Mouse (Mus musculus): ENCODE data around the gene Limk2. TPM values are rescaled to one million over a fixed set of nuclear protein-coding genes. Genes with fewer than 3 reads are reported as not detected.

Limk2 gene
- polyA plus RNA-seq, 1 experiment, result 9.6 TPM

- Histone ChIP-seq H3K27ac (replicated peaks; ENCODE audit: low read depth, low read length) (no peak overlapping the region), H3K4me1 (ENCODE audit: control insufficient read depth, insufficient read depth, insufficient read length, low read length) (peaks cover 4% of the 10 kb centered on the region; the same call in 1 of the 2 replicates), H3K4me3 (ENCODE audit: insufficient read depth, low read depth, low read length) (peak overlapping the region; percentile 67)
Measured at GRCm38 (mm10) chr11:3370928-3371598, 37.9 kb downstream of the Limk2 start.

- H3K4me1 ChIP-seq (ENCODE audit: control insufficient read depth, insufficient read depth, insufficient read length, low read length), result peaks cover 4% of the 10 kb centered on the region; the same call in 1 of the 2 replicates
- H3K4me3 ChIP-seq (ENCODE audit: insufficient read depth, low read depth, low read length), result peak overlapping the region; percentile 67; the same call in 1 of the 2 replicates
- no peak overlapping the region for H3K27ac ChIP-seq (replicated peaks; ENCODE audit: low read depth, low read length)
Measured at GRCm38 (mm10) chr11:3370162-3370561, 38.8 kb downstream of the Limk2 start.

DNA sequence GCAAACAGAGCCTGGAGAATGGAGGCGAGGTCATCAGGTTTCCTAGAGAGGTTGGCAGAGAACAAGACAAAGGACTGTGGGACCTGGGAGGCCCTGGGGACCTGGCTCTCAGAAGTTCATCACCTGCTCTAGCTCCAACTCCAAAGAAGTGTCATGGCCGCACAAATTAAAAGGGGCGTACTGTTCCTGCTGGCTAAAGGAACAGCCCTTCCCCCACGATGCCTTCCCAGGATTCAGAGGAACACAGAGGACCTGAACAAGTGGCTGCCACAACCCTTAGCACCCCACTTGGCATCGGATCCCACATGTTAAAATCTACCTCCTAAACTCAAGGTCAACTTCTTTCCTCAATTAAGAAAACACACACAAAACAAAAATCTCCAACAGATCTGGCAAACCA lies 39.5 kb downstream of the Limk2 start:
- H3K27ac ChIP-seq (replicated peaks; ENCODE audit: low read depth, low read length), result no peak overlapping the region
- peaks cover 4% of the 10 kb centered on the region; the same call in 1 of the 2 replicates for H3K4me1 ChIP-seq (ENCODE audit: control insufficient read depth, insufficient read depth, insufficient read length, low read length)
- no peak overlapping the region for H3K4me3 ChIP-seq (ENCODE audit: insufficient read depth, low read depth, low read length)

GRCm38 (mm10) chr11:3368983-3369382 lies 40.0 kb downstream of the Limk2 start:
- H3K4me3 ChIP-seq (ENCODE audit: insufficient read depth, low read depth, low read length), result no peak overlapping the region
- no peak overlapping the region for H3K27ac ChIP-seq (replicated peaks; ENCODE audit: low read depth, low read length)
- H3K4me1 ChIP-seq (ENCODE audit: control insufficient read depth, insufficient read depth, insufficient read length, low read length), result peaks cover 4% of the 10 kb centered on the region; the same call in 1 of the 2 replicates

DNA sequence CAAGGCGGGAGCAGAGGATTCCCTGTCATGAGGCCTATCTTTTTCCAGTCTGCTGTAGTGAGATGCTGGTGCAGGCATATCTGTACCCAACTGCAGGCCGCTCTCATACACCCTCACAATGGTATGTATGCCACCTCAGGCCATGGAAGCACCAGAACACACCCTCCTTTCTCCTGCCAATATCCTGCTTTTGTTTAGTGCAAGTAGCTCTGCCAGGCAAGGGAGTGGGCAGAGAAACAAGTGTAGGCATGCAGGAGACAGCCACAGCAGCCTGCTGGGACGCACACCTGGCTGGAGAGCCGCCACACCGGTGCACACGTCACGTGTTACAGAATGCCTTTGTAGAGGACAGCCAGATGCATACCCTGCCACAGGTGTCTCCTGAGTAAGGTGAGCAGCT lies 42.6 kb downstream of the Limk2 start:
- H3K4me1 ChIP-seq (ENCODE audit: control insufficient read depth, insufficient read depth, insufficient read length, low read length), result peaks cover 4% of the 10 kb centered on the region; the same call in 1 of the 2 replicates

DNA sequence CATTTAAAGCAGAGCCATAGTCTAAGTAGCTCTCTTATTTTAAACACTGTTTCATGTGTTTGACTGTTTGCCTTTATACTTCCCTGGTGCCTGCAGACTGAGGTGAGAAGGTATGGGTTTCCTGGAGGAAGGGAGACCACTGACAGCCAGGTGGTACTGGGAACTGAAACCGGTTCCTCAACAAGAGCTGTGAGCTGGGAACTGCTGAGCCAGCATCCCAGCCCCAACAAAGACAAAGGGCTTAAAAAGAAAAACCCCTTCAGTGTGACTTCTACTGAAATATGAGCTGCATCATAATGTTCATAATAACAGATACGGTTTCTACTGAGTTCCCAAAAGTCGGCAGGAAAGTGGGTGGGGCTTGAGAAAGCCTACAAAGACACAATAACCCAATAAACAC lies 46.1 kb downstream of the Limk2 start:
- no peak overlapping the region for H3K4me3 ChIP-seq (ENCODE audit: insufficient read depth, low read depth, low read length)
- no peak overlapping the region for H3K27ac ChIP-seq (replicated peaks; ENCODE audit: low read depth, low read length)
- no peaks in the 10 kb centered on the region for H3K4me1 ChIP-seq (ENCODE audit: control insufficient read depth, insufficient read depth, insufficient read length, low read length)

More for the DNA sequence above, 42.6 kb downstream of the Limk2 start:
- Histone ChIP-seq H3K27ac (replicated peaks; ENCODE audit: low read depth, low read length) (no peak overlapping the region), H3K4me3 (ENCODE audit: insufficient read depth, low read depth, low read length) (no peak overlapping the region)

- H3K27ac ChIP-seq (replicated peaks; ENCODE audit: low read depth, low read length), result no peak overlapping the region
- no peak overlapping the region for H3K4me3 ChIP-seq (ENCODE audit: insufficient read depth, low read depth, low read length)
- H3K4me1 ChIP-seq (ENCODE audit: control insufficient read depth, insufficient read depth, insufficient read length, low read length), result peaks cover 8% of the 10 kb centered on the region
Measured at GRCm38 (mm10) chr11:3352990-3353585, 55.9 kb downstream of the Limk2 start.

DNA sequence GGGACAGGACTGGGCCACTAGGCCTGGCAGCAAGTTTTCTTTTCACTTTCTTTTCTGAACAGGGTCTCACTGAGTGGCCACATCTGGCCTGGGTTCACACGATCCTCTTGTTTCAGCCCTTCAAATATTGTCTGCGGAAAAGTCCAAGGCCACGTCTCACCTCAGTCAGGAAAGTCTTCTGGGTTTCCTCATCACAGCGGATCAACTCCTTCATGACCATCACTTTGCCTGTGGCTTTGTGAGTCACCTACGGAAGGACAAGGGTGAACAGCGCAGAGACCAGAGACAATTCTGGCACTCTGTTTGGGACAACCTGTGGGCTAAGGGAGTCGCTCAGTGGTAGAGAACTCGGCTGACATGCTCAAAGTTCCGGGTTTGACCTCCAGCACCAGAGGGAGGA lies 56.9 kb downstream of the Limk2 start:
- Histone ChIP-seq H3K4me1 (ENCODE audit: control insufficient read depth, insufficient read depth, insufficient read length, low read length) (peaks cover 8% of the 10 kb centered on the region), H3K4me3 (ENCODE audit: insufficient read depth, low read depth, low read length) (no peak overlapping the region), H3K27ac (replicated peaks; ENCODE audit: low read depth, low read length) (no peak overlapping the region)

DNA sequence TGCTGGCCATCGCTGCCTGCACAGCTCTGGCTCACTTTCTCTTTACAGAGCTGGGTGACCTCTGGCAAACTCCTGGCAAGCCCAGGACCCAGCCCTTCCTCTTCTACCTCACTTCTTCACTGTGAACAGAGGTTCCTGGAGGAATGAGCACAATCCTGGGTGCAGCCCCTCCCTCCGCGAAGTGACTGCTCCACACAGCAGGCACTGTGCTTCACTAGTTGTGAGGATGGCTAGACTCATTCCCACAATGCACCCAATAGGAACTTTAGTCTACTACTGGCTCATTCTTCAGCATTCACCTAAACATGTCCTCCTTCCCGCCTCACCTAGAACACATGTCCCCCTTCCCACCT lies 59.7 kb downstream of the Limk2 start:
- Histone ChIP-seq H3K27ac (replicated peaks; ENCODE audit: low read depth, low read length) (no peak overlapping the region), H3K4me3 (ENCODE audit: insufficient read depth, low read depth, low read length) (no peak overlapping the region), H3K4me1 (ENCODE audit: control insufficient read depth, insufficient read depth, insufficient read length, low read length) (peaks cover 8% of the 10 kb centered on the region)

- Histone ChIP-seq H3K4me3 (ENCODE audit: insufficient read depth, low read depth, low read length) (no peak overlapping the region), H3K27ac (replicated peaks; ENCODE audit: low read depth, low read length) (no peak overlapping the region), H3K4me1 (ENCODE audit: control insufficient read depth, insufficient read depth, insufficient read length, low read length) (peaks cover 8% of the 10 kb centered on the region)
Measured at GRCm38 (mm10) chr11:3348576-3349342, 60.2 kb downstream of the Limk2 start.

DNA sequence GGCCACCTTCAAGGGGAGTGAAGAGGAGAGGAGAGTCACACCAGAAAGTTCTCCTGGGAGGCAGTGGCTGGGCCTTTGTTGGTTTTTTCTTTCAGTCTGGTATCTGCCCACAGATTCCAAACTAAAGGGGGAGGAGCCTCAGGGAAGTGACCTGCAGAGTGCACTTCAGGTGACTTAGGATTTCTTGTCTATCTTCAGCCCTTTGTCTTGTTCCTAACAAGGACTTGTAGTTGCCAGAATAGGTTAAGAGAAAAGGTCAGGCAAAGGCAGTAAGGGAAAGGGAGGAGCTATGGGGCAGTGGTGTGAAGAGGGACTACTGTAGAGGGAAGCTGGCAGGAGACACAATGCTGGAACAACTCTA lies 61.2 kb downstream of the Limk2 start:
- no peak overlapping the region for H3K4me3 ChIP-seq (ENCODE audit: insufficient read depth, low read depth, low read length)
- peaks cover 8% of the 10 kb centered on the region for H3K4me1 ChIP-seq (ENCODE audit: control insufficient read depth, insufficient read depth, insufficient read length, low read length)
- H3K27ac ChIP-seq (replicated peaks; ENCODE audit: low read depth, low read length), result no peak overlapping the region

- no peak overlapping the region for H3K27ac ChIP-seq (replicated peaks; ENCODE audit: low read depth, low read length)
- peaks cover 8% of the 10 kb centered on the region for H3K4me1 ChIP-seq (ENCODE audit: control insufficient read depth, insufficient read depth, insufficient read length, low read length)
- no peak overlapping the region for H3K4me3 ChIP-seq (ENCODE audit: insufficient read depth, low read depth, low read length)
Measured at GRCm38 (mm10) chr11:3347091-3347834, 61.7 kb downstream of the Limk2 start.

DNA sequence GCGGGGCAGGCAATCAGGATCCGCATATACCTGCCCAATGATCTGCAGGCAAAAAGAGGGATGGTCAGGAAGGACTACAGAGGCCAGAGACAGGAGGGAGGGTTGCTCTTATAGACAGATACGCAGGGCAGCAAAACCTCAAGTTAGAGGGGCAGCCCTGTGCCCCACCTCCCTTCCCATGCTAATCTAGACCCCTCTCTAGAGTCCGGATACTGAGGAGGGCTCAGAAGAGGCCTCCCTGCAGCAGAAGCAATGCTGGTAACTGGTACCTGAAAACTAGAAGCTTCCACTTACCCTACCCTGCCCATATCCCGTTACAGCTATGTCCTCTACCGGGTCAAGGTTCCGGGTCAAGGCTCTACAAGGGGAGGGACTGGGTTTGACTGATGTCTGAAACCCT lies 62.6 kb downstream of the Limk2 start:
- H3K4me1 ChIP-seq (ENCODE audit: control insufficient read depth, insufficient read depth, insufficient read length, low read length), result peaks cover 8% of the 10 kb centered on the region
- H3K27ac ChIP-seq (replicated peaks; ENCODE audit: low read depth, low read length), result no peak overlapping the region
- no peak overlapping the region for H3K4me3 ChIP-seq (ENCODE audit: insufficient read depth, low read depth, low read length)

- Histone ChIP-seq H3K4me1 (ENCODE audit: control insufficient read depth, insufficient read depth, insufficient read length, low read length) (peaks cover 8% of the 10 kb centered on the region), H3K27ac (replicated peaks; ENCODE audit: low read depth, low read length) (no peak overlapping the region), H3K4me3 (ENCODE audit: insufficient read depth, low read depth, low read length) (no peak overlapping the region)
Measured at GRCm38 (mm10) chr11:3344916-3345315, 64.1 kb downstream of the Limk2 start.

GRCm38 (mm10) chr11:3341476-3341875 lies 67.5 kb downstream of the Limk2 start:
- no peak overlapping the region for H3K4me3 ChIP-seq (ENCODE audit: insufficient read depth, low read depth, low read length)
- 0 out of 2 replicates have a peak, but pooled peaks cover 9% of the 10 kb centered on the region for H3K4me1 ChIP-seq (ENCODE audit: control insufficient read depth, insufficient read depth, insufficient read length, low read length)
- H3K27ac ChIP-seq (replicated peaks; ENCODE audit: low read depth, low read length), result no peak overlapping the region
